Mouse (Mus musculus) cerebellum, postnatal 14 days (tissue): ENCODE data around the gene Gigyf2.

Source experiments
- DNase-seq, 2 experiments: peaks; one replicate each; pipeline ENCODE4 v3.0.0; 2021; ENCODE audit warnings: mixed read lengths in 2 of 2

Gene Gigyf2

GRCm38 (mm10) chr1:87321071-87321470, 5.7 kb upstream of the Gigyf2 start:
- no peak for DNase-seq

- DNase-seq, result no peak
These were observed 4.0 kb upstream of the Gigyf2 start for GRCm38 (mm10) chr1:87322778-87323177.

GRCm38 (mm10) chr1:87324649-87325048, 2.1 kb upstream of the Gigyf2 start:
- DNase-seq, result no peak

GRCm38 (mm10) chr1:87327165-87327861, 515 bp downstream of the Gigyf2 start:
- peak in 1 of 2 experiments; percentile 63 for DNase-seq

GRCm38 (mm10) chr1:87331774-87332173, 5.0 kb downstream of the Gigyf2 start:
- no peak for DNase-seq

- DNase-seq, result peak; percentile 7 to 18
These were observed 23.8 kb downstream of the Gigyf2 start for GRCm38 (mm10) chr1:87350576-87350975.

- DNase-seq, result no peak
These were observed 33.5 kb downstream of the Gigyf2 start for GRCm38 (mm10) chr1:87360276-87360675.

- no peak for DNase-seq
These were observed 51.3 kb downstream of the Gigyf2 start for GRCm38 (mm10) chr1:87378024-87378560.

- no peak for DNase-seq
These were observed 53.1 kb downstream of the Gigyf2 start for GRCm38 (mm10) chr1:87379919-87380318.

GRCm38 (mm10) chr1:87381152-87381551, 54.4 kb downstream of the Gigyf2 start:
- DNase-seq, result no peak

GRCm38 (mm10) chr1:87386436-87387092, 59.8 kb downstream of the Gigyf2 start:
- no peak for DNase-seq

- DNase-seq, result no peak
These were observed 66.8 kb downstream of the Gigyf2 start for GRCm38 (mm10) chr1:87393444-87394195.

- no peak for DNase-seq
These were observed 67.8 kb downstream of the Gigyf2 start, which contains the start of gene Kcnj13 for GRCm38 (mm10) chr1:87394594-87394993. TSS of gene Kcnj13 (minus strand) at chr1:87394729.

GRCm38 (mm10) chr1:87396923-87397586, 70.3 kb downstream of the Gigyf2 start:
- no peak for DNase-seq

GRCm38 (mm10) chr1:87404710-87405109, 77.9 kb downstream of the Gigyf2 start:
- DNase-seq, result no peak

- no peak for DNase-seq
These were observed 79.2 kb downstream of the Gigyf2 start for GRCm38 (mm10) chr1:87406012-87406411.

- DNase-seq, result no peak
These were observed 82.6 kb downstream of the Gigyf2 start for GRCm38 (mm10) chr1:87409380-87409779.

- peak; percentile 16 to 24 for DNase-seq
These were observed 91.9 kb downstream of the Gigyf2 start for GRCm38 (mm10) chr1:87418733-87419132.

- DNase-seq, result no peak
These were observed 108.3 kb downstream of the Gigyf2 start for GRCm38 (mm10) chr1:87435125-87435524.

- DNase-seq, result no peak
These were observed 109.8 kb downstream of the Gigyf2 start for GRCm38 (mm10) chr1:87436583-87436982.

- DNase-seq, result peak; percentile 81 to 87
These were observed 120.6 kb downstream of the Gigyf2 start for GRCm38 (mm10) chr1:87447183-87448104.

- DNase-seq, result no peak
These were observed 122.6 kb downstream of the Gigyf2 start for GRCm38 (mm10) chr1:87449432-87449831.
